Mouse (Mus musculus): ENCODE measurements around the gene Vmn2r112. TPM values are rescaled to one million over a fixed set of nuclear protein-coding genes. Genes with fewer than 3 reads are reported as not detected.
"Not testable (repeated sequence)": the region's sequence is repeated elsewhere in the genome, so short reads cannot be mapped to it uniquely, and the experiment has no call there.

Vmn2r112 gene
- total RNA-seq (2012; rRNA removed) (not detected in 2 replicates), total RNA-seq (2014; rRNA removed) (not detected in 2 replicates), polyA plus RNA-seq (2012; ENCODE audit: insufficient read length, low read depth) (not detected in 2 replicates)

DNA sequence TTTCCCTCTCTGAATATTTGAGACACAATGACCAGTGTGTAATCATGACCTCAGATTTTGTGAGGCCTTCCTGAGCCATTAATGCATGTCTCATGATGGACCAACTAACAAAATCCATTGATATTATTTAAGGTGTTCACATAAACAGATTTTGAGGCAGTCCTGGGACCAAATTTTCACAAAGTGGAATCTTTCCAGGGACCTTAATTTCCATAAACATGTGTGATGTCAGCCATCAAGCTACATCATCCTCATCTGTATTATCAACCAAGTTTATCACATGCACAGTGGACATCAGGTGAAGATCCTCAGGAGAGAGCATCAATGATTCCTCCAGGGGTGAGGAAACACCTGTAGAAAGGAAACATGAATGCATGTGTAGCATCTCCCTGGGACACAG, at the start of gene Vmn2r112:
TSS of gene Vmn2r112 (plus strand) at position 301 of the 400 bp plus-strand sequence.
- H3K4me1 ChIP-seq (ENCODE audit: control insufficient read depth in 1 of 2, insufficient read depth in 2 of 2); dilution Hi-C loops (cut with MboI; ENCODE audit: extremely low pct_ligation_motif_present, extremely low pct_unique_long_range_greater_than_20kb, low sequenced_read_pairs); DNase-seq (ENCODE audit: extremely low read depth); H3K9me3 ChIP-seq (replicated peaks; ENCODE audit: low read length); H3K27me3 ChIP-seq (replicated peaks); H3K4me2 ChIP-seq (ENCODE audit: insufficient read depth, low read depth, poor library complexity, severe bottlenecking); H3K27ac ChIP-seq (ENCODE audit: insufficient read depth, low read depth); in situ Hi-C loops (cut with MboI; ENCODE audit: low pct_ligation_motif_present, low pct_unique_long_range_greater_than_20kb, low sequenced_read_pairs); H3K9ac ChIP-seq (ENCODE audit: insufficient read depth, low read depth); H3K4me3 ChIP-seq (replicated peaks in 1 of 3; ENCODE audit: low read depth in 2 of 3, low read length in 2 of 3, poor library complexity in 1 of 3); H3K36me3 ChIP-seq (replicated peaks in 1 of 2; ENCODE audit: control insufficient read depth in 1 of 2, insufficient read depth in 1 of 2, low read length in 1 of 2); H3K79me2 ChIP-seq (replicated peaks; ENCODE audit: control insufficient read depth, extremely low read depth, insufficient read depth, poor library complexity, severe bottlenecking): not testable (repeated sequence)

DNA sequence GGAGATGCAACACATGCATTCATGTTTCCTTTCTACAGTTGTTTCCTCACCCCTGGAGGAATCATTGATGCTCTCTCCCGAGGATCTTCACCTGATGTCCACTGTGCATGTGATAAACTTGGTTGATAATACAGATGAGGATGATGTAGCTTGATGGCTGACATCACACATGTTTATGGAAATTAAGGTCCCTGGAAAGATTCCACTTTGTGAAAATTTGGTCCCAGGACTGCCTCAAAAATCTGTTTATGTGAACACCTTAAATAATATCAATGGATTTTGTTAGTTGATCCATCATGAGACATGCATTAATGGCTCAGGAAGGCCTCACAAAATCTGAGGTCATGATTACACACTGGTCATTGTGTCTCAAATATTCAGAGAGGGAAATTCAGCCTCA, 27.4 kb upstream of the Vmn2r112 start, which contains the start of gene Vmn2r111:
TSS of gene Vmn2r111 (minus strand) at position 101 of the 400 bp plus-strand sequence.
- H3K36me3 ChIP-seq (replicated peaks in 1 of 2; ENCODE audit: control insufficient read depth in 1 of 2, insufficient read depth in 1 of 2, low read length in 1 of 2); H3K27ac ChIP-seq (ENCODE audit: insufficient read depth, low read depth); H3K4me1 ChIP-seq (ENCODE audit: control insufficient read depth in 1 of 2, insufficient read depth in 2 of 2); H3K9me3 ChIP-seq (replicated peaks; ENCODE audit: low read length); H3K9ac ChIP-seq (ENCODE audit: insufficient read depth, low read depth); H3K4me2 ChIP-seq (ENCODE audit: insufficient read depth, low read depth, poor library complexity, severe bottlenecking); dilution Hi-C loops (cut with MboI; ENCODE audit: extremely low pct_ligation_motif_present, extremely low pct_unique_long_range_greater_than_20kb, low sequenced_read_pairs); H3K4me3 ChIP-seq (replicated peaks in 1 of 3; ENCODE audit: low read depth in 2 of 3, low read length in 2 of 3, poor library complexity in 1 of 3); H3K79me2 ChIP-seq (replicated peaks; ENCODE audit: control insufficient read depth, extremely low read depth, insufficient read depth, poor library complexity, severe bottlenecking); DNase-seq (ENCODE audit: extremely low read depth); in situ Hi-C loops (cut with MboI; ENCODE audit: low pct_ligation_motif_present, low pct_unique_long_range_greater_than_20kb, low sequenced_read_pairs); H3K27me3 ChIP-seq (replicated peaks): not testable (repeated sequence)

DNA sequence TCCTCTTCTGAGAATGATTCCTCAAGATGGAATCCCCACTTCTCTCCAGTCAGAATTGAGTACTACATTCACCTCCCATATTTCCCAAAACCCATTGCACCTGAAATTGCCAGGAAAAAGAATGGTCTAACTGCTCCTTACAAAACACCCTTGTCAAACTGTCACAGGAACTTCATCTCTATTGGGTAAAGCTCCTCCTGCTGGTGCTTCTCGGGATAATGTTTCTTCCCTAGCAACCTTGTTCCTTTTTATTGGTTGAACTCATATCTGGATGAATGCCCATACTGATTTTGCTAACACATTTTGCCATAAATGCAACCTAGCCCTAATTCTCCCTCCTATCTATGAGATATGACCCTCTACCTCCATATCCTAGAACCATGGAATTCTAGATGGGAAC, 29.9 kb downstream of the Vmn2r112 start:
- in situ Hi-C loops (cut with MboI; ENCODE audit: low pct_ligation_motif_present, low pct_unique_long_range_greater_than_20kb, low sequenced_read_pairs) = no loop called here
- H3K9me3 ChIP-seq (replicated peaks; ENCODE audit: low read length) = no peaks in the 10 kb centered on the region
- no peak overlapping the region for H3K9ac ChIP-seq (ENCODE audit: insufficient read depth, low read depth)
- no peaks in the 10 kb centered on the region for H3K36me3 ChIP-seq (replicated peaks in 1 of 2; ENCODE audit: control insufficient read depth in 1 of 2, insufficient read depth in 1 of 2, low read length in 1 of 2)
- TF ChIP-seq PAX5 (IDR thresholded peaks at IDR 0.05; ENCODE audit: low read length) = no peak
- TF ChIP-seq JUND (conservative IDR thresholded peaks at IDR 0.05; ENCODE audit: low read depth, low read length) = no peak
- no peak for TF ChIP-seq ZNF384 (IDR thresholded peaks at IDR 0.05; ENCODE audit: low read depth, low read length)
- no peaks in the 10 kb centered on the region for H3K4me1 ChIP-seq (ENCODE audit: control insufficient read depth in 1 of 2, insufficient read depth in 2 of 2)
- dilution Hi-C loops (cut with MboI; ENCODE audit: extremely low pct_ligation_motif_present, extremely low pct_unique_long_range_greater_than_20kb, low sequenced_read_pairs) = no loop called here
- no peak overlapping the region for H3K4me3 ChIP-seq (replicated peaks in 1 of 3; ENCODE audit: low read depth in 2 of 3, low read length in 2 of 3, poor library complexity in 1 of 3)
- no peaks in the 10 kb centered on the region for H3K79me2 ChIP-seq (replicated peaks; ENCODE audit: control insufficient read depth, extremely low read depth, insufficient read depth, poor library complexity, severe bottlenecking)
- no peaks in the 10 kb centered on the region for H3K27me3 ChIP-seq (replicated peaks)
- no peak overlapping the region for H3K4me2 ChIP-seq (ENCODE audit: insufficient read depth, low read depth, poor library complexity, severe bottlenecking)
- H3K27ac ChIP-seq (ENCODE audit: insufficient read depth, low read depth) = no peak overlapping the region
- DNase-seq (ENCODE audit: extremely low read depth) = no peak

Other genes starting within 250 kb of the Vmn2r112 start
- gene Zfp944, start 239.6 kb upstream of the Vmn2r112 start, total RNA-seq (2012; rRNA removed) = 2.6 and 3.9 TPM in 2 replicates
- 6.9 and 9.9 TPM in 2 replicates for gene Zfp944, start 239.6 kb upstream of the Vmn2r112 start, total RNA-seq (2014; rRNA removed)
- 3.4 and 4.0 TPM in 2 replicates for gene Zfp944, start 239.6 kb upstream of the Vmn2r112 start, polyA plus RNA-seq (2012; ENCODE audit: insufficient read length, low read depth)
- gene Zfp758, start 239.5 kb upstream of the Vmn2r112 start, total RNA-seq (2012; rRNA removed) = 2.1 and 2.6 TPM in 2 replicates
- gene Zfp758, start 239.5 kb upstream of the Vmn2r112 start, total RNA-seq (2014; rRNA removed) = 5.7 and 7.3 TPM in 2 replicates
- 1.2 and 1.7 TPM in 2 replicates for gene Zfp758, start 239.5 kb upstream of the Vmn2r112 start, polyA plus RNA-seq (2012; ENCODE audit: insufficient read length, low read depth)
- 1.9 and 2.7 TPM in 2 replicates for gene Zfp946, start 176.7 kb upstream of the Vmn2r112 start, total RNA-seq (2012; rRNA removed)
- 7.1 and 7.3 TPM in 2 replicates for gene Zfp946, start 176.7 kb upstream of the Vmn2r112 start, total RNA-seq (2014; rRNA removed)
- gene Zfp946, start 176.7 kb upstream of the Vmn2r112 start, polyA plus RNA-seq (2012; ENCODE audit: insufficient read length, low read depth) = 5.9 and 6.6 TPM in 2 replicates
- gene Vmn2r111, start 27.5 kb upstream of the Vmn2r112 start, total RNA-seq (2012; rRNA removed) = not detected in 2 replicates
- gene Vmn2r111, start 27.5 kb upstream of the Vmn2r112 start, total RNA-seq (2014; rRNA removed) = not detected in 2 replicates
- gene Vmn2r111, start 27.5 kb upstream of the Vmn2r112 start, polyA plus RNA-seq (2012; ENCODE audit: insufficient read length, low read depth) = 0.04 TPM in 1 of 2 replicates, not detected in the other